Mouse (Mus musculus) hindbrain, embryonic 12.5 days (tissue): ENCODE measurements around the gene Tbc1d16. TPM values are rescaled to one million over a fixed set of nuclear protein-coding genes. Genes with fewer than 3 reads are reported as not detected.

Experiments used
- ATAC-seq: fragments of 200-750 bp; cut with Nextera tagmentation; 2 replicates; pipeline ENCODE4 v1.8.0; 2017; ENCODE audit warnings: moderate TSS enrichment; ENCODE audit not compliant: low FRiP score
- H3K27ac ChIP-seq: fragments of 300-500 bp; sonication (generic); 2 replicates; pipeline ENCODE4 v1.5.1; 2016; ENCODE audit warnings: mild to moderate bottlenecking
- H3K27me3 ChIP-seq: fragments of 300-500 bp; sonication (generic); 2 replicates; pipeline ENCODE4 v1.6.1; 2016; ENCODE audit warnings: mild to moderate bottlenecking
- H3K36me3 ChIP-seq: fragments of 300-500 bp; sonication (generic); 2 replicates; pipeline ENCODE4 v1.6.1; 2016; ENCODE audit warnings: mild to moderate bottlenecking
- H3K4me1 ChIP-seq: fragments of 300-500 bp; sonication (generic); 2 replicates; pipeline ENCODE4 v1.6.1; 2016
- H3K4me2 ChIP-seq: fragments of 300-500 bp; sonication (generic); replicated peaks from 2 replicates; pipeline ENCODE4 v1.6.1; 2016; ENCODE audit warnings: mild to moderate bottlenecking
- H3K4me3 ChIP-seq: fragments of 300-500 bp; sonication (generic); 2 replicates; pipeline ENCODE4 v1.5.1; 2016; ENCODE audit warnings: mild to moderate bottlenecking
- H3K9ac ChIP-seq: fragments of 300-500 bp; sonication (generic); 2 replicates; pipeline ENCODE4 v1.6.1; 2016; ENCODE audit warnings: mild to moderate bottlenecking, moderate library complexity
- H3K9me3 ChIP-seq: fragments of 300-500 bp; sonication (generic); replicated peaks from 2 replicates; pipeline ENCODE4 v1.6.1; 2016; ENCODE audit warnings: mild to moderate bottlenecking
- WGBS: fragments of 180-500 bp; shearing (Covaris S2); methylation state at CpG from one replicate; pipeline ENCODE4 v1.1.7; 2016; 5-methylcytosine and 5-hydroxymethylcytosine counted together
- polyA plus RNA-seq: library from polyadenylated mRNA; unstranded; fragments of >200 nt; fragmentation: Nextera tagmentation; extraction: Ambion mirVana; gene quantifications from 2 replicates; pipeline ENCODE4 v1.2.1, GENCODE M21; 2016

Tbc1d16 gene
- polyA plus RNA-seq, 1 experiment from 2014 or later: 36.7 TPM

- peaks cover 46% of the 10 kb centered on the region for H3K4me1 ChIP-seq
- under 1% methylated on average over 34 of the region's 34 CpGs for WGBS
These were observed 737 bp upstream of the Tbc1d16 start for GRCm38 (mm10) chr11:119228846-119229626.

GRCm38 (mm10) chr11:119227591-119227990 lies 708 bp downstream of the Tbc1d16 start:
- Histone ChIP-seq H3K27ac (peak overlapping the region; percentile 88; the same call in 1 of the 2 replicates), H3K36me3 (peaks cover 11% of the 10 kb centered on the region; the same call in 1 of the 2 replicates), H3K4me3 (peak overlapping the region; percentile 78), H3K9ac (peak overlapping the region; percentile 91), H3K27me3 (no peaks in the 10 kb centered on the region), H3K4me1 (peaks cover 61% of the 10 kb centered on the region), H3K4me2 (peak overlapping the region; percentile 93), H3K9me3 (no peaks in the 10 kb centered on the region)
- no peak for ATAC-seq
- WGBS: 3% methylated on average over 12 of the region's 12 CpGs

More at GRCm38 (mm10) chr11:119228846-119229626, 737 bp upstream of the Tbc1d16 start:
- peaks cover 11% of the 10 kb centered on the region; the same call in 1 of the 2 replicates for H3K36me3 ChIP-seq
- H3K27ac ChIP-seq: peak overlapping the region; percentile 88
- H3K4me2 ChIP-seq: peak overlapping the region; percentile 93
- ATAC-seq: peak; percentile 92
- H3K9ac ChIP-seq: peak overlapping the region; percentile 91
- peak overlapping the region; percentile 78 for H3K4me3 ChIP-seq
- H3K27me3 ChIP-seq: no peaks in the 10 kb centered on the region
- no peaks in the 10 kb centered on the region for H3K9me3 ChIP-seq

GRCm38 (mm10) chr11:119225634-119226033 lies 2.7 kb downstream of the Tbc1d16 start:
- Histone ChIP-seq H3K27ac (no peak overlapping the region), H3K9me3 (no peaks in the 10 kb centered on the region), H3K4me2 (peak overlapping the region; percentile 93; the same call in 1 of the 2 replicates), H3K4me3 (no peak overlapping the region), H3K4me1 (peaks cover 77% of the 10 kb centered on the region), H3K36me3 (no peaks in the 10 kb centered on the region), H3K27me3 (no peaks in the 10 kb centered on the region), H3K9ac (no peak overlapping the region)
- 66% methylated on average over 9 of the region's 9 CpGs for WGBS
- no peak for ATAC-seq

- ATAC-seq: no peak
- H3K4me2 ChIP-seq: no peak overlapping the region
- H3K27ac ChIP-seq: no peak overlapping the region
- H3K9ac ChIP-seq: no peak overlapping the region
- peaks cover 77% of the 10 kb centered on the region for H3K4me1 ChIP-seq
- no peaks in the 10 kb centered on the region for H3K9me3 ChIP-seq
- H3K27me3 ChIP-seq: no peaks in the 10 kb centered on the region
- no peaks in the 10 kb centered on the region for H3K36me3 ChIP-seq
- H3K4me3 ChIP-seq: no peak overlapping the region
- WGBS: 94% methylated on average over 6 of the region's 6 CpGs
These were observed 3.4 kb downstream of the Tbc1d16 start for GRCm38 (mm10) chr11:119224926-119225325.

- no peaks in the 10 kb centered on the region for H3K27me3 ChIP-seq
- peaks cover 77% of the 10 kb centered on the region for H3K4me1 ChIP-seq
- peak overlapping the region; percentile 14; the same call in 1 of the 2 replicates for H3K9ac ChIP-seq
- no peaks in the 10 kb centered on the region for H3K36me3 ChIP-seq
- WGBS: 83% methylated on average over 20 of the region's 20 CpGs
- no peak for ATAC-seq
- no peak overlapping the region for H3K4me2 ChIP-seq
- H3K9me3 ChIP-seq: no peaks in the 10 kb centered on the region
- no peak overlapping the region for H3K27ac ChIP-seq
- H3K4me3 ChIP-seq: no peak overlapping the region
These were observed 5.0 kb downstream of the Tbc1d16 start for GRCm38 (mm10) chr11:119223124-119223890.

GRCm38 (mm10) chr11:119221812-119222510 lies 6.3 kb downstream of the Tbc1d16 start:
- Histone ChIP-seq H3K4me2 (no peak overlapping the region), H3K4me1 (peaks cover 76% of the 10 kb centered on the region), H3K27me3 (no peaks in the 10 kb centered on the region), H3K4me3 (no peak overlapping the region), H3K36me3 (0 out of 2 replicates have a peak, but pooled peaks cover 5% of the 10 kb centered on the region), H3K27ac (no peak overlapping the region), H3K9ac (no peak overlapping the region), H3K9me3 (no peaks in the 10 kb centered on the region)
- no peak for ATAC-seq
- 27% methylated on average over 10 of the region's 11 CpGs for WGBS

- ATAC-seq: no peak
- H3K9me3 ChIP-seq: no peaks in the 10 kb centered on the region
- peak overlapping the region; percentile 39 for H3K9ac ChIP-seq
- no peaks in the 10 kb centered on the region for H3K27me3 ChIP-seq
- peaks cover 77% of the 10 kb centered on the region for H3K4me1 ChIP-seq
- peak overlapping the region; percentile 71 for H3K27ac ChIP-seq
- 0 out of 2 replicates have a peak, but pooled peaks cover 5% of the 10 kb centered on the region for H3K36me3 ChIP-seq
- 8% methylated on average over 17 of the region's 17 CpGs for WGBS
- H3K4me3 ChIP-seq: no peak overlapping the region
- peak overlapping the region; percentile 31 for H3K4me2 ChIP-seq
These were observed 8.4 kb downstream of the Tbc1d16 start for GRCm38 (mm10) chr11:119219816-119220465.

GRCm38 (mm10) chr11:119217861-119218260 lies 10.4 kb downstream of the Tbc1d16 start:
- no peak overlapping the region for H3K4me3 ChIP-seq
- no peaks in the 10 kb centered on the region for H3K27me3 ChIP-seq
- H3K36me3 ChIP-seq: 0 out of 2 replicates have a peak, but pooled peaks cover 5% of the 10 kb centered on the region
- 89% methylated on average over 6 of the region's 6 CpGs for WGBS
- no peak overlapping the region for H3K4me2 ChIP-seq
- ATAC-seq: no peak
- no peak overlapping the region for H3K27ac ChIP-seq
- peaks cover 78% of the 10 kb centered on the region for H3K4me1 ChIP-seq
- no peak overlapping the region for H3K9ac ChIP-seq
- H3K9me3 ChIP-seq: no peaks in the 10 kb centered on the region

- peaks cover 64% of the 10 kb centered on the region for H3K4me1 ChIP-seq
- no peak for ATAC-seq
- H3K9ac ChIP-seq: peak overlapping the region; percentile 49; the same call in 1 of the 2 replicates
- peak overlapping the region; percentile 84 for H3K27ac ChIP-seq
- no peak overlapping the region for H3K4me3 ChIP-seq
- H3K9me3 ChIP-seq: no peaks in the 10 kb centered on the region
- 0 out of 2 replicates have a peak, but pooled peaks cover 5% of the 10 kb centered on the region for H3K36me3 ChIP-seq
- WGBS: 39% methylated on average over 9 of the region's 9 CpGs
- no peaks in the 10 kb centered on the region for H3K27me3 ChIP-seq
- peak overlapping the region; percentile 41 for H3K4me2 ChIP-seq
These were observed 12.3 kb downstream of the Tbc1d16 start for GRCm38 (mm10) chr11:119215905-119216507.

- H3K36me3 ChIP-seq: 0 out of 2 replicates have a peak, but pooled peaks cover 5% of the 10 kb centered on the region
- 12% methylated on average over 18 of the region's 18 CpGs for WGBS
- peak; percentile 61 for ATAC-seq
- peaks cover 63% of the 10 kb centered on the region for H3K4me1 ChIP-seq
- peak overlapping the region; percentile 49; the same call in 1 of the 2 replicates for H3K9ac ChIP-seq
- H3K27ac ChIP-seq: peak overlapping the region; percentile 84
- peak overlapping the region; percentile 41 for H3K4me2 ChIP-seq
- H3K4me3 ChIP-seq: 0 out of 2 replicates have a peak overlapping the region, but pooled peaks have one; percentile 4
- no peaks in the 10 kb centered on the region for H3K27me3 ChIP-seq
- no peaks in the 10 kb centered on the region for H3K9me3 ChIP-seq
These were observed 13.0 kb downstream of the Tbc1d16 start for GRCm38 (mm10) chr11:119215038-119215904.
